Mouse (Mus musculus) ovary, adult 18-20 months (tissue): ENCODE measurements around the gene B4galnt2.

Experiments used
- DNase-seq: peaks from one replicate; pipeline ENCODE4 v3.0.0; 2022; ENCODE audit warnings: low spot score, mixed read lengths

B4galnt2 gene

GRCm38 (mm10) chr11:95826317-95827167 is 88.1 kb downstream of the B4galnt2 start:
- no peak for DNase-seq

GRCm38 (mm10) chr11:95825625-95826024 is 89.1 kb downstream of the B4galnt2 start:
- no peak for DNase-seq

DNA sequence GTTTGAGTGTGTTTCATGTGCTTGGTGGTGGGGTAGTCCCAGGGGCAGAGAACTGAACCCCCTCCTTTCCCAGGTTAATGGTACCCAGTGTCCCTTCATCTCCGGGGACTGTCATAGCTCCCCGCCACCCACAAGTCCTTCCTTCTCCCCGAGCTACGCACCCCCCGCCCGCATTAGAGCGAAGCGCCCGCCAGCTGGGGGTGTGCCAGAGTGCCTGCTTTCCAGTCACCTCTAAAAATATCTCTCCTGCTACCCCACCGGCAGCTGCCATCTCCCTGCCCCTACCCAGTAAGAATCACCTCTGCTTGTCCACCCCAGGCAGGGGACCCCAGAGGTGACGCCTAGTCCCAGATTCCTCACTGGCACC is 89.8 kb downstream of the B4galnt2 start:
- no peak for DNase-seq

GRCm38 (mm10) chr11:95824071-95824876 is 90.4 kb downstream of the B4galnt2 start, which contains the start of gene Phospho1:
TSS of gene Phospho1 (plus strand) at chr11:95824499.
- peak; percentile 87 for DNase-seq

GRCm38 (mm10) chr11:95822437-95822836 is 92.3 kb downstream of the B4galnt2 start:
- no peak for DNase-seq

- no peak for DNase-seq
These were observed 93.2 kb downstream of the B4galnt2 start for GRCm38 (mm10) chr11:95821511-95821910.

- DNase-seq: no peak
These were observed 95.6 kb downstream of the B4galnt2 start for GRCm38 (mm10) chr11:95819138-95819537.
